11 mouse cellular contexts compared by ENCODE assay signal in the genomic region with DNA sequence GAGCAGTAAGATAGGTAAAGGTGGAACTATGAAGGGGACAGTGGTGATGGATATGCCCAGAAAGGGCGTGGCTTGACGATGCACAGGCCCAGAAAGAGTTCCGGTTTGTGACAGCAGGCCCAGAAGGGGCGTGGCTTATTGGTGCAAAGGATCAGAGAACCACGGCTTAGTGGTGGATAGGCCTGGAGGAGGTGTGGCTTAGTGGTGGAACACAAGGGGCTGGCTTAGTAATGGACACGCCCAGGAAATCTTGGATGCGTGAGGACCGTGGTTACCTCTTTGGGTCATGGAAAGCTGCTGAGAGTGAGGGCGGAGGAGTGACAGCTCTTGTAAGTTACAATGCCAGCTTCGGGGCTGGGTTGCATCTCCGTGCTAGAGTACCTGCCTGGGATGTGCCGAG. TPM values are rescaled to one million over a fixed set of nuclear protein-coding genes. Genes with fewer than 3 reads are reported as not detected.
DNase-seq lines count a peak whose midpoint lies in the region; ATAC-seq lines count a peak whose summit lies in the region.
"Had no signal": no experiment of that assay in that cellular context is flagged by ENCODE, and none has a peak within 500 bp of the region (broad histone marks: within the 10 kb centered on the region; RNA-seq: fewer than 3 reads in every experiment).

No protein-coding gene starts in this region.

- ATAC-seq in CD4-positive, CD25-positive, alpha-beta regulatory T cell, adult 4 months = no peak
- 0 out of 2 replicates have a peak, but pooled peaks have one; percentile 47 for ATAC-seq in monocyte, adult 5-6 weeks (replicated peaks; ENCODE audit: insufficient number of reproducible peaks, low FRiP score, low TSS enrichment, poor library complexity, severe bottlenecking)

- DNase-seq in CD4-positive, CD25-positive, alpha-beta regulatory T cell, adult 2 months (ENCODE audit: low read depth, low spot score) = peak; percentile 36
- DNase-seq in lung, postnatal 10 days = peak; percentile 38
- DNase-seq in lung, postnatal 36 days = no peak
- peak; percentile 62 to 67 for DNase-seq in heart, adult 9 months (ENCODE audit: low spot score in 2 of 2)
- no peak for DNase-seq in right cerebral cortex, postnatal 4 days
- no peak for DNase-seq in cerebellum, adult 11 months
- DNase-seq: left cerebral cortex, postnatal 4 days had no signal

RNA-seq across cellular contexts. Expression of a gene that starts 58.2 kb away (rescaled TPM):
- not detected for polyA plus RNA-seq in CD4-positive, CD25-positive, alpha-beta regulatory T cell, adult 4 months (2017; shearing (Covaris generic))
- total RNA-seq in monocyte, adult 5-6 weeks (2017) = not detected in 3 replicates
- total RNA-seq: left cerebral cortex, postnatal 4 days had no signal
- polyA plus RNA-seq: erythroblast, embryonic 14.5 days; neural tube, embryonic 11.5 days had no signal

Comparison
In these comparisons a context has a peak if more than half of its experiments do, and no peak if none do; other contexts are left out.
1. DNase-seq: peak in CD4-positive, CD25-positive, alpha-beta regulatory T cell, adult 2 months (single experiment), lung, postnatal 10 days (single experiment) and heart, adult 9 months (2 of 2); none in lung, postnatal 36 days (single experiment), right cerebral cortex, postnatal 4 days (single experiment) and cerebellum, adult 11 months (single experiment).